In the genomic region with DNA sequence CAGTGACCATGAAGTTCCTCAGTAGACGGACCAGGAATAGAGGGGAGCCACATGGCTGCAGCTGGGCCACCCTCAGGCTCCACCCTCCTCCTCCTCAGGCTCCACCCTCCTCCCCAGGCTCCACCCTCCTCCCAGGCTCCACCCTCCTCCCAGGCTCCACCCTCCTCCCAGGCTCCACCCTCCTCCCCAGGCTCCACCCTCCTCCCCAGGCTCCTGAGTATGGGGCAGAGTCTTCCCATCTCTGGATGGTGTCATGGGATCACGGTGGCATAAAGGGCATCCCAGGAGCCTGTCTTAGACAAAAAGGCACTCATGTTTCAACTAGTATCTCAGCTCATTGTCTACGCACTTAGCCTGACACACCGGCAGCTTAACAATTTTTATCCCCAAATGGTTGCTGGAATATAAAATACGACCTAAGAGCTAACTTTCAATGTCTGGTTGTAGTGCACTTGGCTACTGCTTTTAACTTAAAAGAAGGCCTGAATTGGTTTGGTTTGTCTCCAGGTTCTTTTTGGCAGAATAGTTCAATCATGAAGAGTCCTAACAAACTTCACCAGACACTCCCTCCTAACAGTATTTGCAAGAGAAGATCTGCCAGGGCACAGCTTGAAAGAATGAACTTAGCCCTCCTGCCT, we compare ENCODE assay signal across 17 mouse cellular contexts. TPM values are rescaled to one million over a fixed set of nuclear protein-coding genes. Genes with fewer than 3 reads are reported as not detected.
"Had no signal": no experiment of that assay in that cellular context is flagged by ENCODE, and none has a peak within 500 bp of the region (broad histone marks: within the 10 kb centered on the region; RNA-seq: fewer than 3 reads in every experiment).

No protein-coding gene starts in this region.

- H3K4me2 ChIP-seq: kidney, embryonic 15.5 days; limb, embryonic 15.5 days; lung, embryonic 15.5 days; midbrain, embryonic 12.5 days; neural tube, embryonic 13.5 days had no signal

- H3K9me3 ChIP-seq: kidney, embryonic 15.5 days; limb, embryonic 15.5 days; lung, embryonic 15.5 days; midbrain, embryonic 12.5 days; neural tube, embryonic 13.5 days had no signal

- ATAC-seq: intestine, embryonic 16.5 days; midbrain, embryonic 16.5 days had no signal

- H3K36me3 ChIP-seq: kidney, embryonic 15.5 days; limb, embryonic 15.5 days; lung, embryonic 15.5 days; midbrain, embryonic 12.5 days; neural tube, embryonic 13.5 days had no signal

- H3K4me3 ChIP-seq: kidney, embryonic 15.5 days; left cerebral cortex, adult 2 months; limb, embryonic 15.5 days; lung, embryonic 15.5 days; midbrain, embryonic 12.5 days; neural tube, embryonic 13.5 days had no signal

- H3K9ac ChIP-seq: kidney, embryonic 15.5 days; limb, embryonic 15.5 days; lung, embryonic 15.5 days; midbrain, embryonic 12.5 days; neural tube, embryonic 13.5 days had no signal

- H3K27ac ChIP-seq: kidney, embryonic 15.5 days; left cerebral cortex, adult 2 months; limb, embryonic 15.5 days; lung, embryonic 15.5 days; midbrain, embryonic 12.5 days; neural tube, embryonic 13.5 days had no signal

- DNase-seq: kidney, adult 2 months; kidney, postnatal 14 days; retina, postnatal 1 day; thymus, postnatal 36 days had no signal

RNA-seq across cellular contexts. Expression of gene Rbp4, which starts 4.8 kb away (rescaled TPM):
- total RNA-seq: megakaryocyte-erythroid progenitor cell, adult 5-6 weeks had no signal

RNA-seq across cellular contexts. Expression of gene Pde6c, which starts 12.3 kb away (rescaled TPM):
- total RNA-seq: megakaryocyte-erythroid progenitor cell, adult 5-6 weeks had no signal
- polyA plus RNA-seq: kidney, adult 2 months; large intestine, adult 2 months; limb, embryonic 15.5 days; lung, embryonic 15.5 days; midbrain, embryonic 16.5 days; neural tube, embryonic 13.5 days; thymus, postnatal 0 days had no signal

RNA-seq across cellular contexts. Expression of gene Ffar4, which starts 23.4 kb away (rescaled TPM):
- total RNA-seq: layer of hippocampus, postnatal 14 days; left cerebral cortex, postnatal 25 days; megakaryocyte-erythroid progenitor cell, adult 5-6 weeks had no signal
- polyA plus RNA-seq: midbrain, embryonic 12.5 days; neural tube, embryonic 13.5 days had no signal
